Mouse (Mus musculus): ENCODE measurements around the gene Prop1.
A peak's percentile ranks its signal among the peaks of the same experiment; 100 is the strongest.

Prop1 gene

GRCm38 (mm10) chr11:50953665-50954064, at the start of gene Prop1:
Prop1 (minus strand) TSS chr11:50953765.
- DNase-seq (ENCODE audit: low read depth in 1 of 2, low spot score in 2 of 2) = no peak

GRCm38 (mm10) chr11:51003296-51003695, 49.7 kb upstream of the Prop1 start, which contains the start of gene Olfr51:
Olfr51 (plus strand) TSS chr11:51003596.
- DNase-seq (ENCODE audit: low read depth in 1 of 2, low spot score in 2 of 2) = no peak

GRCm38 (mm10) chr11:50981667-50982066, 28.1 kb upstream of the Prop1 start, which contains the start of gene Olfr1377:
Olfr1377 (plus strand) TSS chr11:50981967.
- DNase-seq (ENCODE audit: low read depth in 1 of 2, low spot score in 2 of 2) = no peak

- DNase-seq (ENCODE audit: low read depth in 1 of 2, low spot score in 2 of 2) = no peak
These were observed 23.7 kb upstream of the Prop1 start for GRCm38 (mm10) chr11:50977216-50977615.

- DNase-seq (ENCODE audit: low read depth in 1 of 2, low spot score in 2 of 2) = no peak
These were observed 12.7 kb upstream of the Prop1 start, which contains the start of gene Olfr1378 for GRCm38 (mm10) chr11:50966230-50966629. Olfr1378 (plus strand) TSS chr11:50966530.

GRCm38 (mm10) chr11:50964886-50965285, 11.3 kb upstream of the Prop1 start:
- DNase-seq (ENCODE audit: low read depth in 1 of 2, low spot score in 2 of 2) = no peak

- no peak for DNase-seq (ENCODE audit: low read depth in 1 of 2, low spot score in 2 of 2)
These were observed 1.3 kb downstream of the Prop1 start for GRCm38 (mm10) chr11:50952290-50952689.

- no peak for DNase-seq (ENCODE audit: low read depth in 1 of 2, low spot score in 2 of 2)
These were observed 10.1 kb downstream of the Prop1 start, which contains the start of gene 4933414I15Rik for GRCm38 (mm10) chr11:50943506-50943905. 4933414I15Rik (minus strand) TSS chr11:50943765.

- DNase-seq (ENCODE audit: low read depth in 1 of 2, low spot score in 2 of 2) = no peak
These were observed 11.2 kb downstream of the Prop1 start for GRCm38 (mm10) chr11:50942386-50942785.

GRCm38 (mm10) chr11:50939621-50940366, 13.8 kb downstream of the Prop1 start:
- no peak for DNase-seq (ENCODE audit: low read depth in 1 of 2, low spot score in 2 of 2)

GRCm38 (mm10) chr11:50938435-50938834, 15.1 kb downstream of the Prop1 start:
- no peak for DNase-seq (ENCODE audit: low read depth in 1 of 2, low spot score in 2 of 2)

GRCm38 (mm10) chr11:50932040-50932439, 21.5 kb downstream of the Prop1 start:
- DNase-seq (ENCODE audit: low read depth in 1 of 2, low spot score in 2 of 2) = no peak

GRCm38 (mm10) chr11:50931451-50931866, 22.1 kb downstream of the Prop1 start, which contains the start of gene Zfp354b:
Zfp354b (minus strand) TSS chr11:50931633.
- DNase-seq (ENCODE audit: low read depth in 1 of 2, low spot score in 2 of 2) = no peak

- DNase-seq (ENCODE audit: low read depth in 1 of 2, low spot score in 2 of 2) = no peak
These were observed 22.5 kb downstream of the Prop1 start for GRCm38 (mm10) chr11:50931021-50931420.

GRCm38 (mm10) chr11:50930469-50931014, 23.0 kb downstream of the Prop1 start:
- DNase-seq (ENCODE audit: low read depth in 1 of 2, low spot score in 2 of 2) = no peak

GRCm38 (mm10) chr11:50915671-50916320, 37.8 kb downstream of the Prop1 start, which contains the start of gene Zfp2:
Zfp2 (minus strand) TSS chr11:50916165.
- peak; percentile 16 to 38 for DNase-seq (ENCODE audit: low read depth in 1 of 2, low spot score in 2 of 2)

GRCm38 (mm10) chr11:50914461-50914860, 39.1 kb downstream of the Prop1 start:
- no peak for DNase-seq (ENCODE audit: low read depth in 1 of 2, low spot score in 2 of 2)

GRCm38 (mm10) chr11:50913301-50913700, 40.3 kb downstream of the Prop1 start:
- no peak for DNase-seq (ENCODE audit: low read depth in 1 of 2, low spot score in 2 of 2)

- no peak for DNase-seq (ENCODE audit: low read depth in 1 of 2, low spot score in 2 of 2)
These were observed 45.4 kb downstream of the Prop1 start for GRCm38 (mm10) chr11:50908136-50908535.
